Mouse (Mus musculus): ENCODE results near the gene Cdk6. TPM values are rescaled to one million over a fixed set of nuclear protein-coding genes. Genes with fewer than 3 reads are reported as not detected.

The Cdk6 gene
- polyA plus RNA-seq, 1 experiment = 2.0 TPM

DNA sequence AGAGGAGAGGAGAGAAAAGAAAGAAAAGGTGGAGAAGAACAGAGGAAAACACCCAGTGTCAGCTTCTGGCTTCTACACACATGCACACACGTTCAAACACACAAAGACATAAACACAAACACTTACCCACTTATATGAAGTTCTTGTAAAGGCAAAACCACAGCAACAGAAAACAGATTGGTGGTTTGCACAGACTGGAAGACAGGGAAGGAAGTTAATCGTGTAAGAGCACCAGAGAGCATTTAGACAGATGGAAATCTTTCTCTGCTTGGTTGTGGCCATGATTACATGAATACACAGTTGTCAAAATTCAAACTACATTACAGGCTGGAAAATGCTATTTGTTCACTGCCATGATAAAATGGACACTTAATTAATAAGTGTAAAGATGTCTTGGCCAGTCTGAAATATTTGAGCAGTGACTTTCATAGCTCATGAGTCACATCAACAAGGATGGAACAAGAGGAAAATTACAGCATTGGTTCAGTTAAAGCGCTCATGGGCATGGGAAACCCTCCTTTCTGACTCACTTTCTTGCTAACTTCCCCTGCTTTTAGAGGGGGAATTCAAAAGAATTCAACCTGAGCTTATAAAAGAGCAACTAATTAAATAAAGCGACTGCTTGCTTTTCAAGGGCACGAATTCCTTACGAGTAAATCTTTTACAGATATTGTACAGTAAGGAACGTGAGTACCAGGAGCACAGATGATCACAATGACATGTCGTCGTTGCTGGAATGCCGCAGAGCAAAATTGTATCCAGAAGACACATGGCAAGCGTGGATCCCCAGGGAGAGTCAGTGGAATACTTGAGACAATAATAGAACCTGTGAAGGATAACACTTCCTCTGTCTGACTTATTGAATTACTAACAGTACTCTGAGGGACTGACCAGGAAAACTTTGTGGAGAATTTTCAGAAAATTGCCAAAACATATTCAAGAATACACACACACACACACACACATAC lies 197.5 kb downstream of the Cdk6 start:
- TF ChIP-seq CTCF (IDR thresholded peaks at IDR 0.05; ENCODE audit: extremely low read depth, insufficient read depth, low read length) (no peak), POLR2A (IDR thresholded peaks at IDR 0.05; ENCODE audit: extremely low read depth, insufficient read depth, low read length) (no peak)
- H3K4me3 ChIP-seq (ENCODE audit: insufficient read depth, low read length) = no peak overlapping the region
- no peaks in the 10 kb centered on the region for H3K4me1 ChIP-seq (ENCODE audit: control insufficient read depth, insufficient read depth, low read length)
- no peak overlapping the region for H3K27ac ChIP-seq (ENCODE audit: insufficient read depth, low read length)

DNA sequence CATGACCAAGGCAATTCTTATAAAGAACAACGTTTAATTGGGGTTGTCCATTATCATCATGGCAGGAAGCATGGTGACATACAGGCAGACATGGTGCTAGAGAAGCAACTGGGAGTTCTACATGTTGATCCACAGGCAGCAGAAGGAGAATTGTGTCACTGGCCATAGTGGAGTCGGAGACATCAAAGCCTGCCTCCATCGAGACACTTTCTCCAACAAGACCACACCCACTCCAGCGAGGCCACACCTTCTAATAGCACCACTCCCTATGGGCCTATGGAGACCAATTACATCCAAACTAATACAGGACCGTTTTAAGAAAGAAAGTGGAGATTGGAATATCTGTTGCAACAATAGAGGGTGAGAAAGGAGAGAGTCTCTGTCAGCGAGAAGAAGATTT lies 200.6 kb downstream of the Cdk6 start:
- no peak for TF ChIP-seq CTCF (IDR thresholded peaks at IDR 0.05; ENCODE audit: extremely low read depth, insufficient read depth, low read length)
- TF ChIP-seq POLR2A (IDR thresholded peaks at IDR 0.05; ENCODE audit: extremely low read depth, insufficient read depth, low read length) = no peak
- H3K4me1 ChIP-seq (ENCODE audit: control insufficient read depth, insufficient read depth, low read length) = peaks cover 4% of the 10 kb centered on the region
- H3K4me3 ChIP-seq (ENCODE audit: insufficient read depth, low read length) = no peak overlapping the region
- H3K27ac ChIP-seq (ENCODE audit: insufficient read depth, low read length) = no peak overlapping the region

DNA sequence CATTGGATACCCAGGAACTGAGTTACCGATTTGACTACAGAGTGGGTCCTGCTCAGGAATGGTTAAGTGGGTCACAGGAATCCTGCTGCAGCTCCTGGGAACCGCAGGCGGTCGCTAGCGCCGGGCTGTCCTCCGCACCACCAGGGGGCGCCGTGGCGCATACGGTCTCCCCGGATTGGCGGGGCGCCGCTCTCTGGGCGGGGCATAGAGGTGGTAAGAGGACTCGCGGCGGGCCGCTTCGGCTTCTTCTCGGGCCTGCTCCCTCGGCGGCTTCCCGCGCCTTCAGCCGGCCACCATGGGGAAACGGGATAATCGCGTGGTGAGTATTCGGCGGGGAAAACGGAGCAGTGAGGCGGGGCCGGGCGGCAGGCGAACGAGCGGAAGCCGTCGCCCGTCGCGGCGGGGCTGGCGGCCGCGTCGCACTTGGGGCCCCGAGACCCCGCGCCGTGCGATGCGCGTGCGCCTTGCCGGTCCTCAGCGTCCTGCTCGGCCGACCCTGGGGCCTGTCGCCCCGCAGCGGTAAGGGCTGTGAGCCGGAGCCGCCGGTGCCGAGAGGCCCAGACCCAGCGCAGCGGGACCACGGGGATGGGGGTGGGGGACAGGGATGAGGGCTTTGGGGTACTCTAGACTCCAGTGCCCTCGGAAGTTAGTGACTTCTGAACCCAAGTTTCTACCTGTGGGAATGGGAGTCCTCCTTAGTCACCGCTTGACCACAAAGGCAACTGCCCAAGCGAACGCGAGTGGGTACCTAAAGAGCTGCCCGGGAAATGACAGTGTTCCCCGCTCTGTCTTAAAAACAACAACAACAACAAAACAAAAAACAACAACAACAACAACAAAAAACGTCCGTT lies 202.6 kb downstream of the Cdk6 start, which contains the start of gene Fam133b:
TSS of gene Fam133b (plus strand) at position 205 of the 851 bp plus-strand sequence.
- Histone ChIP-seq H3K4me3 (ENCODE audit: insufficient read depth, low read length) (peak within 1 kb of the TSS; percentile 81), H3K27ac (ENCODE audit: insufficient read depth, low read length) (peak within 1 kb of the TSS; percentile 96), H3K4me1 (ENCODE audit: control insufficient read depth, insufficient read depth, low read length) (peaks cover 4% of the 10 kb centered on the region)
- peak; percentile 41; the same call in 1 of the 2 replicates for TF ChIP-seq POLR2A (IDR thresholded peaks at IDR 0.05; ENCODE audit: extremely low read depth, insufficient read depth, low read length)
- peak; percentile 47 for TF ChIP-seq CTCF (IDR thresholded peaks at IDR 0.05; ENCODE audit: extremely low read depth, insufficient read depth, low read length)

DNA sequence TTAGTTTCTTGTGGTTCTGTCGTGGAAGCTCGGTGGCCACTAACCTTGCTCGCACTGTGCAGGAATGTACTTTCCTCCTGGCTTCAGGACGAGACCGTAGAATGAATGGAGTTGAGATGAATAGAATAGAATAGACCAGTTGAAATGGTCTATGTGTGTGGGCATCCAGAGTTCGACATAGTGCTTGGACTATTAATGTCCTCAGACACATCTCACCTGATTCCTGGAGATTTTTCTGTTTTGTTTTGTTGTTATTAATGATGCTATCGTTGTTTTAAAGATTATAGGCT lies 203.1 kb downstream of the Cdk6 start:
- Histone ChIP-seq H3K4me3 (ENCODE audit: insufficient read depth, low read length) (peak overlapping the region; percentile 81), H3K4me1 (ENCODE audit: control insufficient read depth, insufficient read depth, low read length) (peaks cover 4% of the 10 kb centered on the region)

DNA sequence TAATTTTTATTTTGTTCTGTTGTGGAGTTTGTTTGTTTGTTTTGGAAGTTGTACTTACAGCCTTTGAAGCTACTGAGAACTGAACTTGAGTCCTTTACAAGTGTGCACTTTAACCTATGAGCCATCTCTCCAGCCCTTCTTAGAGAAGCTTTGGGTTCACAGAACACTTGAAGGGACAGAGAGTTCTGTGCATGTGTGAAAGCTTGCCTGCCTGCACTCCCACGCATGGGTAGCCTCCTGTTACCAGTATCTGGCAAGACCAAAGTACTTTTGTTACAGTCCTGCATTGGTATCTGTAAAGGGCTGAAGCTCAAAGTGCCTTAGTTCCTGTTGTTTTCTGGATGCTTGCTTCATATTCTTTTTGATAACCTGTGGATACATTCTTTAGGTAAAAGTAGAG lies 204.9 kb downstream of the Cdk6 start:
- no peak overlapping the region for H3K27ac ChIP-seq (ENCODE audit: insufficient read depth, low read length)
- H3K4me1 ChIP-seq (ENCODE audit: control insufficient read depth, insufficient read depth, low read length) = peaks cover 4% of the 10 kb centered on the region
- TF ChIP-seq POLR2A (IDR thresholded peaks at IDR 0.05; ENCODE audit: extremely low read depth, insufficient read depth, low read length) = no peak
- no peak for TF ChIP-seq CTCF (IDR thresholded peaks at IDR 0.05; ENCODE audit: extremely low read depth, insufficient read depth, low read length)
- no peak overlapping the region for H3K4me3 ChIP-seq (ENCODE audit: insufficient read depth, low read length)

More for the DNA sequence above, 203.1 kb downstream of the Cdk6 start:
- H3K27ac ChIP-seq (ENCODE audit: insufficient read depth, low read length) = no peak overlapping the region
- TF ChIP-seq CTCF (IDR thresholded peaks at IDR 0.05; ENCODE audit: extremely low read depth, insufficient read depth, low read length) (no peak), POLR2A (IDR thresholded peaks at IDR 0.05; ENCODE audit: extremely low read depth, insufficient read depth, low read length) (no peak)

DNA sequence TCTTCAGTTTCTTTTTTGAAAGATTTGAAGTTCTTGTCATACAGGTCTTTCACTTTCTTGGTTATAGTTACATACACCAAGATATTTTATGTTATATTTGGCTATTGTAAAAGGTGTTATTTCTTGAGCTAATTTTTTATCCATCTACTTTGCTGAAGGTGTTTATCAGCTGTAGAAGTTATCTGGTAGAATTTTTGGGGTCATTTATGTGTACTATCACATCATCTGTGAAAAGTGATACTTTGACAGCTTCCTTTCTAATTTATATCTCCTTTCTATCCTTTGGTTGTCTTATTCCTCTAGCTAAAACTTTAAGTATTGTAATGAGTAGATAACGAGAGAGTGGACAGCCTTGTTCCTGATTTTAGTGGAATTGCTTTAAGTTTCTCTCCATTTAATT lies 210.2 kb downstream of the Cdk6 start:
- no peak for TF ChIP-seq POLR2A (IDR thresholded peaks at IDR 0.05; ENCODE audit: extremely low read depth, insufficient read depth, low read length)
- H3K27ac ChIP-seq (ENCODE audit: insufficient read depth, low read length) = no peak overlapping the region
- H3K4me3 ChIP-seq (ENCODE audit: insufficient read depth, low read length) = no peak overlapping the region
- H3K4me1 ChIP-seq (ENCODE audit: control insufficient read depth, insufficient read depth, low read length) = no peaks in the 10 kb centered on the region

DNA sequence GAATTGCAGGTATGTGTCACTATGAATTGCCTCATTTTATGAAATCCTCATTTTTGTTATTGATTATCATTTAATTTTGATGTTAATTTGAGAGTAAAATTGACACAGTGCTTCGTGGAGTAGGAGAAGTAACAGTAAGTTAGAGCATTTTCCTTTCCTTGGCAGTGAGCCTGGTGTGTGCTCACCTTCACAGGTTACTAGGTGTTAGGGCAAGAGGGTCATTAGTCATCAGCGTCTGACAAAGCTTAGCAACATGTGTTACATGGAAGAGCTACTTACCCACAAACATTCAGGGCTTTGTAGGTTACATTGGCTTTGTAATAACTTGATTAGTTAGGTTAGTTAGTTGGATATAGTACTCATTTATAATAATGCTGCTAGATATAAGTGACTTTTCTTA lies 212.9 kb downstream of the Cdk6 start:
- no peak for TF ChIP-seq POLR2A (IDR thresholded peaks at IDR 0.05; ENCODE audit: extremely low read depth, insufficient read depth, low read length)
- no peak for TF ChIP-seq CTCF (IDR thresholded peaks at IDR 0.05; ENCODE audit: extremely low read depth, insufficient read depth, low read length)
- H3K27ac ChIP-seq (ENCODE audit: insufficient read depth, low read length) = no peak overlapping the region
- H3K4me1 ChIP-seq (ENCODE audit: control insufficient read depth, insufficient read depth, low read length) = no peaks in the 10 kb centered on the region
- H3K4me3 ChIP-seq (ENCODE audit: insufficient read depth, low read length) = no peak overlapping the region

DNA sequence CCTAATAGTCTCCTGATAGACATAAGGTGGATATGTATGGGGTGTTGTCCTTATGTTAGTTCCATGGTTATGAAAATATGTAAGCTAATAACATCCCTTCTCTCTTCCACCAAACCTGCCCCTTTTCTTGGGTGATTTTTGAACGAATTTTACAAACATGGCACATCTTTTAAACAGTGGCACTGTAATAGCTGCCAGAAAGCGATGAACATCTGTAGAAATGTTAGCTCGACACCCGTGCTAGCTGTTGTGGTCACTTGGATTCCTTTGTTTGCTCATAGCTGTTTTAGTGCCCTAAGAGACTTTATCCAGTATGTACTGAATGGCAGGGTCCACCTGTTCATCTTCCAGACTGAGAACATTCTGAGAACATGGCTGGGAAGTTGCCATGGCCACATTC lies 230.0 kb downstream of the Cdk6 start, which contains the start of gene 1700109H08Rik:
TSS of gene 1700109H08Rik (plus strand) at position 301 of the 400 bp plus-strand sequence.
- no peak within 1 kb of the TSS for H3K27ac ChIP-seq (ENCODE audit: insufficient read depth, low read length)
- no peak within 1 kb of the TSS for H3K4me3 ChIP-seq (ENCODE audit: insufficient read depth, low read length)
- H3K4me1 ChIP-seq (ENCODE audit: control insufficient read depth, insufficient read depth, low read length) = no peaks in the 10 kb centered on the region
- TF ChIP-seq CTCF (IDR thresholded peaks at IDR 0.05; ENCODE audit: extremely low read depth, insufficient read depth, low read length) (no peak), POLR2A (IDR thresholded peaks at IDR 0.05; ENCODE audit: extremely low read depth, insufficient read depth, low read length) (no peak)

DNA sequence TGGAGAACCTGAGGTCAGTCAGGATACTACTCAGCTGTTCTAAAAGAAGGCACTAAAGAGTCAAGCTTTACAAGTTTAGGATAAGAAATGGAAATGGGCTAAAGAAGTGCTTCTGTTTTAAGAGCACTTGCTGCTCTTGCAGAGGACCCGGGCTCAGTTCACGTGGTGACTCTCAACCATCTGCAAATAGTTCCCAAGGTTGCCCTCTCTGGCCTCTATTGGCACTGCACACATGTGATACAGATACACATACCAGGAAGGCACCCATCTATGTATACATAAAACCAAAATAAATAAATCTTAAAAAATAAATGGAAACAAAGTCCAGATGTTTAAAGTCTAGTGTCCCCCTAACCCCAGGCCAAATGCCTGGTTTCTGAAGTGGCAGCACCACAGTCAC lies 233.5 kb downstream of the Cdk6 start:
- Histone ChIP-seq H3K4me3 (ENCODE audit: insufficient read depth, low read length) (no peak overlapping the region), H3K27ac (ENCODE audit: insufficient read depth, low read length) (no peak overlapping the region), H3K4me1 (ENCODE audit: control insufficient read depth, insufficient read depth, low read length) (no peaks in the 10 kb centered on the region)
- TF ChIP-seq POLR2A (IDR thresholded peaks at IDR 0.05; ENCODE audit: extremely low read depth, insufficient read depth, low read length) (no peak), CTCF (IDR thresholded peaks at IDR 0.05; ENCODE audit: extremely low read depth, insufficient read depth, low read length) (no peak)

All from cortical plate, adult 2 months (tissue).